Mouse (Mus musculus): ENCODE measurements around the gene Sdk2.

DNA sequence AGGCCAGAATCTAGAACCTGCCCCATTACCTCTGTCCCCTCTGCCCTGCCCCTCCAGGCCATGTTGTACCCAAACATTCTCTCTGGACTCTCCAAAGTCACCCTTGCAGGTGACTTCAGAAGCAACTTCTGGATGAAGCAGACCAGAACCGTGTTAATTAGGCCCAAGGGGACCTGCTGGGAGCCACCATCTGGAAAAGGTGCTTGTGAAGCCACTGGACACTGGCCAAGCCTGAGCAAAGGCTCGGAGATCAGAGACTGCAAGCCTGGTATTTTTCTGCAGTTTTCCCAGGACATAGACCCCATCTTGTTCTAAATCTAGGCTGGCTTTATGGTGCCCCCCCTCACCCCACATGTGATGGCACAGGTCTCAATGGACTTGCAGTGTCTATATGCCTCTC lies 138.0 kb downstream of the Sdk2 start:
- TF ChIP-seq CTCF (IDR thresholded peaks at IDR 0.05; ENCODE audit: extremely low read depth, insufficient read depth, insufficient read length, insufficient replicate concordance) (no peak), POLR2A (IDR thresholded peaks at IDR 0.05; ENCODE audit: low read depth, low read length) (no peak)
